Mouse (Mus musculus): ENCODE data around the gene Cpa4. TPM values are rescaled to one million over a fixed set of nuclear protein-coding genes. Genes with fewer than 3 reads are reported as not detected.

The Cpa4 gene
- total RNA-seq, 2 experiments from 2014 or later: not detected

DNA sequence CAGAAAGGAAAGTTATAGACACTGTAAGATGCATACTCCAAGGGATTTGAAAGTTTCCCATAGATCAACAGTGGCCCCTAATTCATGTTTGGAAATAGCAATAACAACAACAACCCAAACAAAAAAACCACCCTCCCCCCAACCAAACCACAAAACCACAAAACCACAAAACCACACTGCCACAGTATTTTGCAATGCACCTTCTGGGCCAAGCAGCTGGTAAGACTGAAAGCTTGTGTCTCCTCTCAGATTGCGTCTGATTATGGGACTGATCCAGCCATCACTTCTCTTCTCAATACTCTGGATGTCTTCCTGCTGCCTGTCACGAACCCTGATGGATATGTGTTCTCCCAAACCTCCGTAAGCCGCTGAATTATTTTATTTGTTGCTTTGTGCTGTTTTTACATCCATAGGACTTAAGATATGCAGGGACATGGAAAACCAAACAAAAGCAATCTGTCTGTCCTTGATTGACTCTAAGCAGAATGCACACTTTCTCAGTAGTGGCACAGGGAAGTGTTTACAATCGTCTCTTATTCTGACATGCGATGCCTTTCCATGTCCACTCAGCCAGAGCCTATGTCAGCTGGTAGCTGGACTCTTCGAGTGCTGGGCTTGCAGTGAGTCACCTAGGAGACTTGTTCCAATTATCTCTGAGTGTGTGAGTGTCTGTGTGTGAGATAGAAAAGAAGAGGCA lies 17.5 kb upstream of the Cpa4 start:
- ATAC-seq (replicated peaks; ENCODE audit: low FRiP score, low TSS enrichment, poor library complexity, severe bottlenecking): no peak

GRCm38 (mm10) chr6:30551193-30551515 lies 17.0 kb upstream of the Cpa4 start:
- no peak for ATAC-seq (replicated peaks; ENCODE audit: low FRiP score, low TSS enrichment, poor library complexity, severe bottlenecking)

- ATAC-seq (replicated peaks; ENCODE audit: low FRiP score, low TSS enrichment, poor library complexity, severe bottlenecking): no peak
These were observed 16.3 kb upstream of the Cpa4 start for GRCm38 (mm10) chr6:30551644-30552580.

DNA sequence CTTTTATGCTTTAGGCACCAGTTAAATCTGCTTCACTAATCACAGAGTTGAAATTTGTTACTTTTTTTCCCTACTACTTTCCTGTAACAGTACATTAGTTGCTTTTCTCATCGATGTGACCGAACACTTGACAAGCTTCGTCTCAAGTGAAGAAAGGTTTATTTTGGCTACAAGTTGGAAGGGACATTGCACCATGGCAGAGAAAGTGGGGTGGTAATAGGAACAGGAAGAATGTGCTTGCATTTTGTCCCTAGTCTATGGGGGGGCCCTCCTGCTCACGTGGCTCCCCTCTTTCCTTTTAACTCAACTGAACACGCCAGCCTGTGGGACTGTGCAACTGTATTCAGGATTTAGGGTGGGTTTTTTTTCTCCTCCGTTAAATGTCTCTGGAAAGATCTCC lies 15.5 kb upstream of the Cpa4 start:
- no peak for ATAC-seq (replicated peaks; ENCODE audit: low FRiP score, low TSS enrichment, poor library complexity, severe bottlenecking)

GRCm38 (mm10) chr6:30553381-30554010 lies 14.7 kb upstream of the Cpa4 start:
- no peak for ATAC-seq (replicated peaks; ENCODE audit: low FRiP score, low TSS enrichment, poor library complexity, severe bottlenecking)

- no peak for ATAC-seq (replicated peaks; ENCODE audit: low FRiP score, low TSS enrichment, poor library complexity, severe bottlenecking)
These were observed 14.1 kb upstream of the Cpa4 start for GRCm38 (mm10) chr6:30554092-30554491.

DNA sequence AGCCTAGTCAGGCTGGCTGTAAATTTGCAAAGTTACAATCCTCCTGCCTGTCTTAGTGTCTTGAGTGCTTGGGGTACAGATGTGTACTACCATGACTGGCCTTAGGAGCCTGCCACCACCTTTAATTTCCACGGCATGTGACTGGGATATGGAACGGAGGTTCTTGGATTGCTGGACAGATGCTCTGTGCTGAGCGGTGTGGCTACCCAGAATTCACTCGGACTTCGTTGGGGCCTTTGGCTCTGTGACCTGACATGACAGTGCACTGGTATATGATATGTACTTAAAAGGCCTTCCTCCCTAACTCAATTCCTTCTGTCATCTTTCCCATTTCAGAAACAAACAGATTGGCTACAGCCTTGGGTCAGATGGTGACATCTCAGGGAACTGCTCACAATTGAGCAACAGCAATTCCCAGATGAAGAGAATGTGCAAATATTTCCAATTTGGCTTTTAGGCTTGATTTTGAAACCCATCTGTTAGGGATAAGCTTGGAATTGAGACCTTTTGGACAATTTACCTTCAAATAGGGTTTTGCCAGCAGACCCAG lies 13.5 kb upstream of the Cpa4 start:
- no peak for ATAC-seq (replicated peaks; ENCODE audit: low FRiP score, low TSS enrichment, poor library complexity, severe bottlenecking)

DNA sequence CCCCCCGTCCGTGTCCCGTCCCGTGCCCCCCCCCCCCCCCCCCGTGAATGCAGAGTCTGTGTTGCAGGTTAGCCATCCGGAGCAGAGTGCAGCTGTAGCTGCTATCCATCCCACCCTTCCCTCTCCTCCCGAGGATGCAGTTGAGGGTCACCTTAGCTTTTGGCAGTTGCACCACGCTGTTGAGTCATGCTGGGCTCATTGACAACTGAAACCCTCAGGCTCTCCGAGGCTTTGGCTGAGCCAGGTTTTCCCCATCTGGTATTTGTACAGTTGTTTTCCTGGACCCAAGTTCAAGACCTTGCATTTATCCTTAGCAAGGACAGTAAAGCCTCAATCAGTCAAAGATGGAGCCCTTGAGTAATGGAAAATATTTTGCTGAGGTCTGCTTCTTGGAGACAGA lies 12.1 kb upstream of the Cpa4 start:
- no peak for ATAC-seq (replicated peaks; ENCODE audit: low FRiP score, low TSS enrichment, poor library complexity, severe bottlenecking)

DNA sequence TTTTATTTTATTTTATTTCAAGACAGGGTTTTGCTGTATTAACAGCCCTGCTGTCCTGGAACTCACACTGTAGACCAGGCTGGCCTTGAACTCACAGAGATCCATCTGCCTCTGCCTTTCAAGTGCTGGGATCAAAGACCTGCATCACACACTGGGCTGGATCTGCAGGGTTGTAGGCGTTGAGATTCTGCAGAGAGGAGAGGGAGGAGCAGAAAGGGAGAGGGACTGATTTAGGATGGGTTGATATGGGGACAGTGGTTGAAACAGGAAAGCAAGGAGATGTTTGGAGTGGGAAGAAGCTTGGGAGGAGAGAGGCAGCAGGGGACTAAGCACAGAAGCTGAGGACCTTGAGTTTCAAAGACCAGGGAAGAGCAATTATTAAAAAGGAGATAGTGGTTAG lies 8.4 kb upstream of the Cpa4 start:
- no peak for ATAC-seq (replicated peaks; ENCODE audit: low FRiP score, low TSS enrichment, poor library complexity, severe bottlenecking)

GRCm38 (mm10) chr6:30562132-30562531 lies 6.0 kb upstream of the Cpa4 start:
- no peak for ATAC-seq (replicated peaks; ENCODE audit: low FRiP score, low TSS enrichment, poor library complexity, severe bottlenecking)

DNA sequence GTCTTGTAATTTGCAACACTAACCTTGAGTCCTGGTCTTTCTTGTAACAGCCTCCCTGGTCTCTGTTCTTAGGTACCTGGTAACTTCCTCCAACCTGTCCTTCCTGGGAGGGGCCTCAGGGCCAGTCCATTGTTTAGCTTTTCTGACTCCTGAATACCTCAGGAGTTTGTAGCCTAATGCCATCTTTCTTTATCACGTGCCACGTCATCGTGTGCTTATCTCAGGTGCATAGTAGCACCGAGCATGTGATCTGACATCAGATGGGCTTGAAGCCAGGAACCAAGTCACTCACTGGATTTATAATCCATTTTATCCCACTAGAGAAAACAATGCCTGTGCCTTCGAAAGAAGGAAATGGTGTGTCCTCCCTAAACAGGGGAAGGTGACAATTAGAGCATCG lies 4.6 kb upstream of the Cpa4 start:
- ATAC-seq (replicated peaks; ENCODE audit: low FRiP score, low TSS enrichment, poor library complexity, severe bottlenecking): no peak

DNA sequence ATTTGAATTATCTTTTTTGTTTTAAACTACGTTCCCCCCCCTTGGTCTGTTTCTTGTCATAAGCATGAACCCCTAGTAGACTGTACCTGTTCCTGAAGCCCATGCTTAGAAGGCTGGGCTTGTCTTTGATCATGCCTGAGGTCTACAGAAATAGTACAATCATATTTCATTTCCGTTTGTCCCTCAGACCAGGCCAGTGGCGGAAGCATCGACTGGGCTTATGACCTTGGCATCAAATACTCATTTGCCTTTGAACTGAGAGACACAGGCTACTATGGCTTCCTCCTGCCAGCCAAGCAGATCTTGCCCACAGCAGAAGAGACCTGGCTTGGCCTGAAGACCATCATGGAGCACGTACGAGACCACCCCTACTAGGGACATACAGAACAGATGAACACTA lies 4.1 kb upstream of the Cpa4 start:
- ATAC-seq (replicated peaks; ENCODE audit: low FRiP score, low TSS enrichment, poor library complexity, severe bottlenecking): no peak

- no peak for ATAC-seq (replicated peaks; ENCODE audit: low FRiP score, low TSS enrichment, poor library complexity, severe bottlenecking)
These were observed 1.2 kb downstream of the Cpa4 start for GRCm38 (mm10) chr6:30569331-30569730.

- no peak for ATAC-seq (replicated peaks; ENCODE audit: low FRiP score, low TSS enrichment, poor library complexity, severe bottlenecking)
These were observed 1.8 kb downstream of the Cpa4 start for GRCm38 (mm10) chr6:30570012-30570411.

- ATAC-seq (replicated peaks; ENCODE audit: low FRiP score, low TSS enrichment, poor library complexity, severe bottlenecking): no peak
These were observed 4.5 kb downstream of the Cpa4 start for GRCm38 (mm10) chr6:30572456-30573311.

DNA sequence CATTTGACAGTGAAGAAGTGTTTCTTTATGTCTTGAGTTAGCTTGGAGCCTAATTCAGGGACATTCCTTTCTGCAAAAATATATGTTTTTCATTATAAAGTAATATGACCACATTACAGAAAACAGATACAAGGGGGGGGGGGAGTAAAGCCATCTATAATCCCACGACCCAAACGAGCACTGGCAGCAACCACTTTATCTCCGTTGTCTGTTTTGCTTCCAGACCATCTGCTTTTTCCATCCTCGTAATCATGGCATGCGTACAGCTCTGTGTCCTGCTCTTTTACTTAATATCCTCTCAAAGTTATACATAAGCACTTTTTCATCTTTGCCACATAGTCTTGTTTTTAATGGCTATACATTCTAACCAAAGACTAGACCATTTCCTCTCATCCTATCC lies 5.2 kb downstream of the Cpa4 start:
- no peak for ATAC-seq (replicated peaks; ENCODE audit: low FRiP score, low TSS enrichment, poor library complexity, severe bottlenecking)

GRCm38 (mm10) chr6:30574945-30575344 lies 6.8 kb downstream of the Cpa4 start:
- no peak for ATAC-seq (replicated peaks; ENCODE audit: low FRiP score, low TSS enrichment, poor library complexity, severe bottlenecking)

DNA sequence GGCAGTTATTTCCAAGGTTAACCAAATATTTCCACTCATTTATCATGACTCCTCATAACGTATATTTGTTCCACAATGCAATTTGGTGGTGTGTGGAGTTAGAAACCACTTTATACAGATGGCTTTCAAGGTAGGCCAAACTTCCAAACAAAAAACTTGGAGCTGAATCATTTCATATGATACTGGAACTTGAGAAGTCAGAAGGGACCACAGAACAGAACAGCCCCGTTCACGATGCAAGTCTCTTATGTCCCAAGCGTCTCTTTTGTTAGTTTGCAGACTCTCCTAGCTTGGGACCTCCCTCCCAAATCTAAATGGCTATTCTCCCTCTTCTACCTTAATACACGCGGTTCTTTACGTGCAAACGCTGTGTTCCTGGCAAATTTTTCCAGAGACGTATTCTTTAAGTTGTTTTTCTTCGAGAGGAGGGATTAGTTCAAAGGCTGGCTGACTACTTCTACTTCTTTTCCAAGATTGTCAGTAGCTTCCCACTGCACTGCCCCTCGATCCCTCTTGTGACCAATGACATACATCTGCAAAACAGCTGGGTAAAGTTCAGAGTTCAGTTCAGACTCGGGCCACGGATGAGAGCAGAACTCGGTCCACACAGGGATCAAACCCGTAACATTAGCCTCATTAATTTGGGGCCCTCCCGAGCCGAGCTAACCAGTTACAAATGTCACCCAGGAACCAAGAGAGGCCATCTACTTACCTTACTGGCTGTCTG lies 8.5 kb downstream of the Cpa4 start:
- ATAC-seq (replicated peaks; ENCODE audit: low FRiP score, low TSS enrichment, poor library complexity, severe bottlenecking): no peak
